In the genomic region with DNA sequence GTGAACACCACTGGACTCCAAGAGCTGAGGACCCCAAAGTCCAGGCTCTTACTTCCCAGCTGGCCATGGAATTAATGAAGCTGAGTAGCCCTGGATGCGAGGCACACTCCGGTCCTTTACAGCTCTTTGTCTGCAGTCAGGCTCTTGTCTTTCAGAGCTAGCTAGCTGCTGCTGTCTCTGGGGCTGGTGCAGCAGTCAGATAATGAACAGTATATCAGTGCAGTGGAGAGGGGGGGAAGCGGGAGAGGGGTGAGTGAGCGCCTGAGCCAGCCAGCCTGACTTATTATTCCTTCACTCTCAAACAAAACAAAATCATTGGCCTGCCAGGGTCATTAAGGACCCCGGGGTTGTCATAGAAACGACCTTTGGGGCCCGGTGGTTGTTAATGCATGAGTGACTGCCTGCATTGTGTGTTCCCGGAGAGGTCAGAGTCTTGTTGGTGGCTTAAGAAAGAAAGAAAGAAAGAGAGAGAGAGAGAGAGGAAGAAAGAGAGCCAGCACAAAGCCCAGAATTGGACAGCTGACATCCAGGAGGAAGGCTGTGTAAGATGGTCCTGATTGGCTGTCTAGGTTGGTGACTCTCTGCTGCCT, we compare ENCODE assay signal across 8 mouse cellular contexts.
DNase-seq lines count a peak whose midpoint lies in the region; ATAC-seq and TF ChIP-seq lines count a peak whose summit lies in the region.

No protein-coding gene starts in this region.

- no peak for TF ChIP-seq CTCF in cerebellum, adult 2 months (IDR thresholded peaks at IDR 0.05; ENCODE audit: borderline replicate concordance, insufficient read depth, low read depth, low read length)
- TF ChIP-seq CTCF in kidney, postnatal 0 days (IDR thresholded peaks at IDR 0.05; ENCODE audit: low read depth), result no peak

- no peaks in the 10 kb centered on the region for H3K27me3 ChIP-seq in cerebellum, adult 2 months (ENCODE audit: control insufficient read depth, insufficient read depth, low read length)
- no peaks in the 10 kb centered on the region for H3K27me3 ChIP-seq in forebrain, embryonic 12.5 days
- H3K27me3 ChIP-seq in kidney, postnatal 0 days (ENCODE audit: insufficient read depth, low read length), result no peaks in the 10 kb centered on the region

- no peak for TF ChIP-seq POLR2A in cerebellum, adult 2 months (IDR thresholded peaks at IDR 0.05; ENCODE audit: borderline replicate concordance, insufficient read depth, low read length)

- no peaks in the 10 kb centered on the region for H3K9me3 ChIP-seq in forebrain, embryonic 12.5 days
- no peaks in the 10 kb centered on the region for H3K9me3 ChIP-seq in kidney, postnatal 0 days (replicated peaks; ENCODE audit: low read length)

- H3K4me3 ChIP-seq in cerebellum, adult 2 months (replicated peaks; ENCODE audit: insufficient read depth, low read depth, low read length), result no peak overlapping the region
- H3K4me3 ChIP-seq in forebrain, embryonic 12.5 days (replicated peaks), result peak overlapping the region; percentile 12
- H3K4me3 ChIP-seq in kidney, postnatal 0 days (replicated peaks; ENCODE audit: low read depth, low read length), result no peak overlapping the region

- ATAC-seq in forebrain, embryonic 12.5 days (ENCODE audit: low FRiP score), result peak; percentile 96
- peak; percentile 92 for ATAC-seq in kidney, postnatal 0 days (replicated peaks; ENCODE audit: low FRiP score, low read depth)
- peak; percentile 63 for ATAC-seq in megakaryocyte progenitor cell, adult 5-6 weeks (replicated peaks; ENCODE audit: poor library complexity)

- H3K27ac ChIP-seq in cerebellum, adult 2 months (ENCODE audit: insufficient read depth, low read length), result no peak overlapping the region
- H3K27ac ChIP-seq in forebrain, embryonic 12.5 days, result peak overlapping the region; percentile 97
- peak overlapping the region; percentile 84 for H3K27ac ChIP-seq in kidney, postnatal 0 days

- 59% methylated on average over 8 of the region's 8 CpGs for WGBS in cerebellum, adult 2 months
- 2% methylated on average over 8 of the region's 8 CpGs for WGBS in forebrain, embryonic 12.5 days
- WGBS in kidney, postnatal 0 days, result 4% methylated on average over 8 of the region's 8 CpGs

- DNase-seq in cerebellum, postnatal 10 days, result peak; percentile 38 to 45
- no peak for DNase-seq in cerebellum, adult 2 months
- DNase-seq in ES-CJ7 (ENCODE audit: low read depth, low spot score), result peak; percentile 59
- peak; percentile 92 for DNase-seq in kidney, postnatal 0 days (ENCODE audit: low spot score)
- peak; percentile 26 for DNase-seq in thymus, postnatal 36 days
- DNase-seq in cerebellum, adult 9-10 months, result no peak

- H3K36me3 ChIP-seq in forebrain, embryonic 12.5 days (replicated peaks), result no peaks in the 10 kb centered on the region
- H3K36me3 ChIP-seq in kidney, postnatal 0 days (ENCODE audit: insufficient read depth, low read length), result no peaks in the 10 kb centered on the region

- H3K4me2 ChIP-seq in forebrain, embryonic 12.5 days, result peak overlapping the region; percentile 48
- peak overlapping the region; percentile 35 for H3K4me2 ChIP-seq in kidney, postnatal 0 days (ENCODE audit: low read length)

- peaks cover 11% of the 10 kb centered on the region for H3K4me1 ChIP-seq in cerebellum, adult 2 months (ENCODE audit: control insufficient read depth, insufficient read depth, low read length)
- peaks cover 41% of the 10 kb centered on the region for H3K4me1 ChIP-seq in forebrain, embryonic 12.5 days
- H3K4me1 ChIP-seq in kidney, postnatal 0 days (replicated peaks; ENCODE audit: insufficient read depth, low read length), result peaks cover 23% of the 10 kb centered on the region

- peak overlapping the region; percentile 55 for H3K9ac ChIP-seq in forebrain, embryonic 12.5 days
- peak overlapping the region; percentile 24; the same call in 1 of the 2 replicates for H3K9ac ChIP-seq in kidney, postnatal 0 days (ENCODE audit: low read depth, low read length)

Comparison
In these comparisons a context has a peak if more than half of its experiments do, and no peak if none do; other contexts are left out.
1. DNase-seq: peak in cerebellum, postnatal 10 days (2 of 2), ES-CJ7 (single experiment), kidney, postnatal 0 days (single experiment) and thymus, postnatal 36 days (2 of 2); none in cerebellum, adult 2 months (0 of 2) and cerebellum, adult 9-10 months (single experiment).
2. Peak in every context shown above with its lines, with median percentiles within 50 percentile points of each other: ATAC-seq.